Mouse (Mus musculus): ENCODE data around the gene Akap8l.

Gene Akap8l

DNA sequence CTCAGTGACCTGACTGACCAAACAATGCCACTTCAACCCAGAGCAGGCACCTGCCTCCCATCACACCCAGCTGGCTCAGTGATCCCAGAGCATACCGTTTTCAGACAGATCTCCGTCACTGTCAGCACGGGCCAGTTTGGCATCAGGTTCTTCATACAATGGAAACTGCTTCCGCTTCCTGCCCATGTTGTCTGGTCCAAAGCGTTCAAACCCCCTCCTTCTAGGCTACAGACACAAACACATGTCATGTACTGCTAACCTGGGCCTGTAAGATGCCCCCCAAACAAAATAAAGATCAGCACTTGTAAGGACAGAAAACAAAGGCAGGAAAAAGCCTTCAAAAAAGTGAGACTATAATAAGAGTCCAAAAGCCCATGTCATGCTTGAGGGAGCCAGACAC lies 34.8 kb downstream of the Akap8l start:
- no peak for DNase-seq

DNA sequence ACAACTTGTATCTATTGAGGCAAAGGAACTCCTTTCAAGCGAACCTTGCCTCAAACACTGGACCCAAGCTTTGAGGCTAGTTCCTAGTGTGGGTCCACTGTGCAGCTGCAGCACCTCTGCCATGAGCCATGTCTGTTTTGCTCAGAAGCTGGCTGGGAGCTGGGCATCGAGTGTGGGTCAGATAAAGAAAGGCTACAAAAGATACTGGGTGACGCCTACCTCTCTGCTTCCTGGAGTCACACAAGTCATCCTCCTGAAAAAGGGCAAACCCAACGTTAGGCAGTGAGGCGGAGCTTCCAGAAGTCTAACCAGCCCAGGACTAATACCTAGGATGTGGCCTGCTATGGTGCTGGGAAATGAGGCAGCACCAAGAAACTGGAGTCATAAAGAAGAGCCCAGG lies 36.5 kb downstream of the Akap8l start:
- no peak for DNase-seq

DNA sequence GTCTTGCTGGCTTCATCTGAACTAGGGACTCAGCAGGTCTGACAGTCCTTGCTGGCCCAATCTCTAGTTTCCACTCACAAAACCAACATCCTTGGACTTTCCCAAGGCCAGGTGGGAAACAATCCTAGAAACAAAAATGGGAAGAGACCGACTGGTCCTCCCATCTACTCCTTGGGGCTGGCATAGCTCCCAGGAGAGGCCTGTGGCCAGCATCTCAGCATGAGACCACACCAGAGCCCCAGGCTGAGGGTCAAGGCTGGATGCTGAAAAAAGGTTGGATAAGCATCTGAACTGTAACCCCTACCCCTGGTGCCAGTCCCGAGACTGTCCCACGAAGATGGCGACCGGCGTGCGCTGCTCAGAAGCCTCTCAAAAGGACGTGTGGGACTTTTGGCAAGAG lies 37.6 kb downstream of the Akap8l start:
- DNase-seq, result no peak

DNA sequence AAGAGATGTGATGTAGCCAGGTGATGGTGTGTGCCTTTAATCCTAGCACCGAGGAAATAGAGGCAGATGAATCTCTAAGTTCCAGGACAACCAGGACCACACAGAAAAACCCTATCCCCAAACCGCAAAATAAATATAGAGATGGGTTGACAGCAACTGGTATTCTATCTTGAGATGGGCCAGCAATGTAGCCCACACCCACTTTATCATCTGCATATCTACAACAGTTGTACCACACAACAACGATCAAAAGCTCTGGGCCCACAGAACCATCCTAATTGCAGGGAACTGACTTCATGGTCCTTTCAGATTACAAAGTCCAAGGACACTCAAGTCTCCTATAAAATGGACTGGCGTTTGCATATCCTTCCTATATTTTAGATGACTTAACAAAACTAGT lies 42.4 kb downstream of the Akap8l start:
- no peak for DNase-seq

DNA sequence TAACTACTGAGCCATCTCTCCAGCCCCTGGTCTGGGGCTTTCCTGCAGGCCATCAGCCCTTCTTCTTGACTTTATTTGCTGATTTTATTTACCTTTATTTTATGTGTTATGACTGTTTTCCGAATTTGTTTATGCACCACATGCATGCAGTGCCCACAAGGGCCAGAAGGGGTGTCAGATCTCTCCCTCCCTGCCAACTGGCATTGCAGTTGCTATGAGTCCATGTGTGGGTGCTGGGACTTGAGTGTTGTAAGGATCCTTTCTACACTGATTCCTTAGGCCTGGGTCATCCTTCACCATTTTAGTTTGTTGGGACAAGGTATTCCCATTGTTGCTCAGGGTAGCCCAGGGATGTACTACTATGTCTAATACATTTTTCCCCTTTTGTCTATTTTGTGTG lies 52.3 kb downstream of the Akap8l start:
- no peak for DNase-seq

GRCm38 (mm10) chr17:32295901-32296300 lies 54.5 kb downstream of the Akap8l start:
- DNase-seq, result no peak

GRCm38 (mm10) chr17:32295160-32295559 lies 55.2 kb downstream of the Akap8l start:
- no peak for DNase-seq

DNA sequence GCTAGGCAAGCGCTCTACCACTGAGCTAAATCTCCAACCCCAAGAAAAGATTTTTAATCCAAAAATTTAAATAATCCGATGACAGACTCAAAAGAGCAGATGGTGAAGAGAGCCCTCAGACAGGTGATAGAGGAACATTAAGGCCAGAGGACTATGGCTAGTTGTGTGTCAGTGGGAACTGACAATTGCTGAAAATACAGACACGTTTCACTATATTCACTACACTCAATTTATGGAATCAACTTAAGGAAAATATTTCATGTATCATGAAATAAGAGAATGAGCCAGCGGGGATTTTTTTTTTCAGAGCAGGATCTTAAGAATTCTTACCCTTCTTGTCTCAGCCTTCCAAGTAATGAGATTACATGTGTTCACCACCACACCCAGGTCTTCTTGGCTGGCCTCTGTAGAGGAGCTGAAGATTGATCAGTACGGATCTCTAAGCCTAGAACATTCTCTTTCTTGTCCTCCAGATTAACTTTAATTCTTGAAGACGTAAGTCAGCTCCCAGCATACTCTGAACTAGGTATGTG lies 65.2 kb downstream of the Akap8l start:
- no peak for DNase-seq

- peak; percentile 91 for DNase-seq
These were observed 65.9 kb downstream of the Akap8l start, which contains the start of gene Brd4 for GRCm38 (mm10) chr17:32284262-32285137. Brd4 (minus strand) TSS chr17:32284722.

DNA sequence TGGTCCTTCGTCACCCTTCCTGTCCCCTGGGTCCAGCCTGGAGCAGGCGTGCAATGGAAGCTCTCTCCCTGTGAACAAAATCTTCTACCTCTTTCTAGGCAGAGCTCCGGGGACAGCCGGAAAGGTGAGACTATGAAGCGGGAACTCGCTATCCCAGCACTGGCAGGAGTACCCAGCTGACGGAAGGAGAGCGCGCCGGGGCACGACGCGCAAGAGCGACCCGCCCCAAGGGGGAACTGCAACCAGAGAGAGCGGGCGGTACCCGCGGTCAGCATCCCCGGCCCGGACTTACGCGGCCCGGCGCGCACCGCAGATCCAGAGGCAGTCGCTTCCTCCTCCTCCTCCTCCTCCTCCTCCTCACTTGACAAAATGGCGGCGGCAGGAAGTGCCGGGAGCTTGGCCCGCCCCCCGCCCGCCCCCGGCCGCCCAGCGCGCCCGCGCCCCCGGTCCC lies 66.6 kb downstream of the Akap8l start:
- peak; percentile 44 for DNase-seq

- no peak for DNase-seq
These were observed 67.1 kb downstream of the Akap8l start for GRCm38 (mm10) chr17:32283341-32283740.

DNA sequence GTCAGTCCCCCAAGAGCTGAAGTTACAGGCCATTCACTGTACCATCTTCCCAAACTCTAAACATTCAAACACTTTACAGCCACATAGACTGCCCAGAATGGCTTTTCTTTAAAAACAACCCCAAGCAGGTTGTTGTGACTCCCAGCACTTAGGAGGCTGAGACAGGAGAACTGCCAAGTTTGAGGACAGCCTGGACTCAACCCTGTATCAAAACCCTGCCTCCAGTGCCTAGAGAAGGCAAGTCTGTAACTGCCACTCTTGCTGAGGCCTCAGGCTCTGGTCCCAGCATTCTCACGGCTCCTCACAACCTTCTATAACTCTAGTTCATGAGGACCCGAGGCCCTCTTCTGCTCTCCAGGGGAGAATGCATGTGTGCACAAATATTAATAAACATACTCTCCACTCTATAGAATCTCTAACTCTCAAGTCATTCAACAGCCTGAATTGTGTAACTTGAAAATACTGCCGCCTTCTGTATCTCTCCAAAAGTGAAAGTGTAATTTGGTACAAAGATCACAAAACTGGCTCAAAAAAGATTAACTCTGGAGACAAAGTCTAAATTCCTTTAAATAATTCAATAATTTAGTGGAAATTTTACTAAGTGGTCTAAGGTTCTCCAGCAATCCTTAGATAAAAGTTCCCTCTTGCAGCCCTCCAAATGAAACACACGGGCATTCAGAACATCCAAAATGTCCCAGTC lies 68.6 kb downstream of the Akap8l start:
- DNase-seq, result no peak

DNA sequence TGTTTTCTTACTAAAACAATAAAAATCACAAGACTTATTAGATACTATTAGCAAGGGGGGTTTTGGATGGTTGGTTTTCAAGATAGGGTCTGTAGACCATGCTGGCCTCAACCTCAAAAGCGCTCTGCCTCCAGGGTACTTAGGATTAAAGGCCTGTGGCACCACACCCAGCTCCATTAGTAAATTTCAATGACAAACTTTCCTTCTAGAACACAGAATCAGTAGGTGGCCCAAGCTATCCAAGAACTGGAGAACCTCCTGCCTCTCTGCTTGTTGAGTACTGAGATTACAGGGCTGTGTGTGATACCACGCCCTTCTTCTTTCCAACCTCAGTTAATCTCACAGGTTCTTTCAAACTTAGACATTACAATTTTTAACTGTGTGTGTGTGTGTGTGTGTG lies 69.3 kb downstream of the Akap8l start:
- no peak for DNase-seq

DNA sequence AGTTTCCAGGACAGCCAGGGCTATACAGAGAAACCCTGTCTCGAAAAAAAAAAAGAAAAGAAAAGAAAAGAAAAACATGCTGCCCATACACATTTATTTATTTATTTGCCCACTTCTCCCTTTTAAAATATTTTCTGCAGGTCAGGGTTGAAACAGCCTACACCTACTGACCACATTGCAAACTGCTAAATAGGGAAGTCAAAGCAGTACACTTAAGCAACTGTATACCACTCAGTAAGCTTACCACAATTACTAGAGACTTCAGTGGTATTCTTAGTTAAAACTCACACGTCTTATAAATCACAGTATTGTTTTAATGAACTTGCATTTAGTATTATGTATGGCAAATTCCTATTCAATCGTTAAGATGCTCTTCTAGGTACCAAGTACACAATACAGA lies 69.8 kb downstream of the Akap8l start:
- no peak for DNase-seq

GRCm38 (mm10) chr17:32277201-32277600 lies 73.2 kb downstream of the Akap8l start:
- no peak for DNase-seq

DNA sequence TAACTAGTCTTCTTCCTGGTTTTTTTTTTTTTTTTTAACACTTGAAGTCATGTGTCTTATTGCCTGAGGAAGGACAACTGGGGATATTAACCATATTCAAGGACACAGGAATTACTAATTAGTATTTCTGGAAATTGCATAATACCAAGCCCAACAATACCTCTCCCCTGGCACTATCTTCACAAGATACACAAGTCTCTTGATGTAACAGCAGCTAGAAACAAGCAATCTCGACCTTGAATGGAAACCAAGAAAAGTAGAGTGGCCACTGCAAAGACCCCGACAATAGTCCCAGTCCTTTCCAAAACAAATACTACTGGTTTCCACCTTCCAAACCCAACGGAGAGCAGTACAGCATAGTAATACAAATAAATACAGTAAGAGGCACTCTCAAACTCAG lies 74.8 kb downstream of the Akap8l start:
- DNase-seq, result no peak

All from right cerebral cortex, postnatal 14 days (tissue).